Mouse (Mus musculus) CH12.LX (cell line): ENCODE results near the gene Ccdc51. TPM values are rescaled to one million over a fixed set of nuclear protein-coding genes. Genes with fewer than 3 reads are reported as not detected.

Source experiments
- DNase-seq: peaks from one replicate; pipeline ENCODE4 v3.0.0-alpha.2; 2013; ENCODE audit errors: extremely low read depth
- H3K27ac ChIP-seq: 2 replicates; pipeline ENCODE4 v1.5.1; 2012; ENCODE audit warnings: low read depth, mild to moderate bottlenecking, control low read depth, moderate library complexity; ENCODE audit not compliant: insufficient read depth
- H3K27me3 ChIP-seq: replicated peaks from 2 replicates; pipeline ENCODE3; 2012; ENCODE audit warnings: inconsistent platforms
- H3K36me3 ChIP-seq, 2 experiments: replicated peaks in 1 of 2; 2 replicates each; pipeline versions ENCODE3 to v1.6.1; 2012; ENCODE audit warnings: inconsistent platforms in 1 of 2, low read length in 1 of 2, mild to moderate bottlenecking in 1 of 2, mixed read lengths in 1 of 2, moderate library complexity in 1 of 2; ENCODE audit not compliant: control insufficient read depth in 1 of 2, insufficient read depth in 1 of 2
- H3K4me1 ChIP-seq, 2 experiments: 2 replicates each; pipeline ENCODE4 v1.6.1; 2012; ENCODE audit warnings: inconsistent platforms in 1 of 2, moderate library complexity in 1 of 2; ENCODE audit not compliant: insufficient read depth in 2 of 2, control insufficient read depth in 1 of 2
- H3K4me2 ChIP-seq: 2 replicates; pipeline ENCODE4 v1.6.1; 2012; ENCODE audit warnings: low read depth, mild to moderate bottlenecking, control low read depth; ENCODE audit not compliant: poor library complexity, insufficient read depth, severe bottlenecking
- H3K4me3 ChIP-seq, 3 experiments: fragments of 150-350 bp in 1 of 3; sonication (generic) in 1 of 3; replicated peaks in 1 of 3; 2 replicates each; pipeline versions ENCODE3 to v1.5.1; 2011 to 2012; ENCODE audit warnings: low read depth in 2 of 3, low read length in 2 of 3, mild to moderate bottlenecking in 2 of 3, moderate library complexity in 2 of 3, control low read depth in 1 of 3, improper control_type of control experiment in 1 of 3, inconsistent platforms in 1 of 3, mixed read lengths in 1 of 3; ENCODE audit not compliant: poor library complexity in 1 of 3
- H3K79me2 ChIP-seq: replicated peaks from 2 replicates; pipeline ENCODE4 v1.6.1; 2012; ENCODE audit warnings: mild to moderate bottlenecking, moderate library complexity; ENCODE audit not compliant: control insufficient read depth, poor library complexity, insufficient read depth, severe bottlenecking; ENCODE audit errors: extremely low read depth
- H3K9ac ChIP-seq: 2 replicates; pipeline ENCODE4 v1.6.1; 2012; ENCODE audit warnings: low read depth, mild to moderate bottlenecking, control low read depth, moderate library complexity; ENCODE audit not compliant: insufficient read depth
- H3K9me3 ChIP-seq: replicated peaks from 2 replicates; pipeline ENCODE3; 2012; ENCODE audit warnings: low read length, inconsistent platforms, mixed read lengths
- CHD1 ChIP-seq: IDR thresholded peaks from 2 replicates; pipeline ENCODE4 v1.6.1; 2012; ENCODE audit warnings: low read depth, low read length, improper control_type of control experiment, inconsistent platforms
- CHD2 ChIP-seq: IDR thresholded peaks from 2 replicates; pipeline ENCODE4 v1.6.1; 2011; ENCODE audit warnings: low read length, improper control_type of control experiment
- E2F4 ChIP-seq: IDR thresholded peaks from 2 replicates; pipeline ENCODE4 v1.6.1; 2011; ENCODE audit warnings: low read depth, low read length, improper control_type of control experiment; ENCODE audit not compliant: insufficient replicate concordance
- IRF4 ChIP-seq: IDR thresholded peaks from 2 replicates; pipeline ENCODE4 v1.6.1; 2014; ENCODE audit warnings: low read depth, mild to moderate bottlenecking, inconsistent platforms, low read length, improper control_type of control experiment
- KAT2A ChIP-seq: IDR thresholded peaks from 2 replicates; pipeline ENCODE4 v1.6.1; 2012; ENCODE audit warnings: low read length, improper control_type of control experiment, inconsistent platforms; ENCODE audit not compliant: insufficient replicate concordance
- MAZ ChIP-seq: IDR thresholded peaks from 2 replicates; pipeline ENCODE4 v1.6.1; 2012; ENCODE audit warnings: low read depth, mild to moderate bottlenecking, inconsistent platforms, low read length, improper control_type of control experiment, moderate library complexity
- NRF1 ChIP-seq: IDR thresholded peaks from 2 replicates; pipeline ENCODE4 v1.6.1; 2014; ENCODE audit warnings: low read depth, mild to moderate bottlenecking, inconsistent platforms, low read length, improper control_type of control experiment, moderate library complexity
- SMC3 ChIP-seq: IDR thresholded peaks from 2 replicates; pipeline ENCODE4 v1.6.1; 2011; ENCODE audit warnings: low read depth, low read length, improper control_type of control experiment
- ZNF384 ChIP-seq: IDR thresholded peaks from 2 replicates; pipeline ENCODE4 v1.6.1; 2012; ENCODE audit warnings: low read depth, low read length, improper control_type of control experiment, inconsistent platforms
- dilution Hi-C: fragments of 300-500 bp; cut with MboI; formaldehyde crosslinking; loops from 2 replicates; pipeline ENCODE4 v1.14.3; 2020; ENCODE audit warnings: low sequenced_read_pairs; ENCODE audit not compliant: extremely low pct_unique_long_range_greater_than_20kb, extremely low pct_ligation_motif_present
- in situ Hi-C: fragments of 300-500 bp; cut with MboI; formaldehyde crosslinking; loops from 3 replicates; pipeline ENCODE4 v1.14.3; 2019; ENCODE audit warnings: low sequenced_read_pairs, low pct_ligation_motif_present, low pct_unique_long_range_greater_than_20kb, mixed read lengths
- polyA plus RNA-seq: library from polyadenylated mRNA; unstranded; fragments of >175 nt; gene quantifications from 2 replicates; pipeline ENCODE4 v1.2.1, GENCODE M21; 2012; ENCODE audit warnings: low read depth; ENCODE audit not compliant: insufficient read length
- total RNA-seq, 2 experiments: library from RNA; depleted of rRNA; stranded (reverse); fragments of 300-350 nt in 1 of 2; fragments of >200 nt in 1 of 2; gene quantifications; 2 replicates each; pipeline ENCODE4 v1.2.3; 2012 to 2014

Ccdc51 gene
- total and polyA plus RNA-seq, 3 experiments, result 7.6 to 18.2 (median 16.2) TPM

DNA sequence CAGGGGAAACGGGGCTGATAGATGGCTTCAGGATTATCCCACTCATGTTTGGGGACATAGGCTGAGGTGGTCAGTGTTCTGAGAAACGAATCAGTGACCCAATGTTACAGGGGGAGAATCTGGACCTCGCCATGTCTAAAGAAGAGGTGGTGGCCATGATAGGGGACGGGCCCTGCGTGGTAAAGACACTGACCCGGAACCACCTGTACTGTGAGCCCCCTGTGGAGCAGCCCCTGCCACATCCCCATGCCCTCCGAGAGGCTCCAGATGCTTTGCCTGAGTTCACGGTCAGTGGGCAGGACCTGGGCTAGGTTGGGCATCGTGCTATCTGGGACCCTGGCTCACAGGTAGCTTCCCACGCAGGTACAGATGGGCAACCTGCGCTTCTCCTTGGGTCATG, 27.9 kb downstream of the Ccdc51 start:
- H3K27me3 ChIP-seq, result peaks cover 96% of the 10 kb centered on the region
- H3K9me3 ChIP-seq, result no peaks in the 10 kb centered on the region
- no peaks in the 10 kb centered on the region for H3K4me1 ChIP-seq
- dilution Hi-C loops (no loop called here), in situ Hi-C loops (no loop called here)
- H3K79me2 ChIP-seq, result no peaks in the 10 kb centered on the region
- no peak for TF ChIP-seq E2F4
- no peaks in the 10 kb centered on the region for H3K36me3 ChIP-seq
- no peak for DNase-seq
- no peak overlapping the region for H3K9ac ChIP-seq
- H3K4me3 ChIP-seq, result no peak overlapping the region
- H3K4me2 ChIP-seq, result no peak overlapping the region
- H3K27ac ChIP-seq, result no peak overlapping the region

DNA sequence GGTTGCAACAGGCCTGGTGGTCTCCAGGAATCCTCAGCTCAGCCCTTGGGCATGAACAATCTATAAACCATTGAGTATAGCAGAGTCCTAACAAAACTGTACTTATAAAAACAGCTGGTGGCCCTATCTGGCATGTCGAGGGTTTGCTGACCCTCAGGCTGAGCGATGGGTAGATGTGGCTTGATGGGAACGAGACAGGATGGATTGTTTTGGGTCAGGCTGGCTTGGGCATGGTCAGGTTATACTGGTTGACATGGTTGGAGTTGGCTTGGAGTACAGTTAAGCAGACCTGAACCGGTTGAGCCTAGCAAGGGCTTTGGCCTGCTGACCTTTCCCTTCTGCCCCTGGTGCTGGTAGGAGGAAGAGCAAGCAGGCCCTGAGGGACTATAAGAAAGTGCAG, 28.8 kb downstream of the Ccdc51 start:
- Histone ChIP-seq H3K9me3 (no peaks in the 10 kb centered on the region), H3K79me2 (no peaks in the 10 kb centered on the region), H3K9ac (no peak overlapping the region), H3K4me3 (no peak overlapping the region), H3K27ac (no peak overlapping the region), H3K4me1 (no peaks in the 10 kb centered on the region), H3K4me2 (no peak overlapping the region), H3K27me3 (peaks cover 94% of the 10 kb centered on the region), H3K36me3 (no peaks in the 10 kb centered on the region)
- in situ Hi-C loops (no loop called here), dilution Hi-C loops (no loop called here)
- DNase-seq, result no peak
- TF ChIP-seq SMC3 (no peak), ZNF384 (no peak), NRF1 (no peak), KAT2A (no peak), CHD2 (no peak), MAZ (no peak), IRF4 (no peak)

- no peak overlapping the region for H3K4me3 ChIP-seq
- no peaks in the 10 kb centered on the region for H3K9me3 ChIP-seq
- H3K27ac ChIP-seq, result no peak overlapping the region
- TF ChIP-seq CHD2 (no peak), CHD1 (no peak)
- TF ChIP-seq, all 38 proteins: peak for 0
- in situ Hi-C loops (no loop called here), dilution Hi-C loops (no loop called here)
- H3K79me2 ChIP-seq, result no peaks in the 10 kb centered on the region
- H3K36me3 ChIP-seq, result no peaks in the 10 kb centered on the region
- no peak overlapping the region for H3K4me2 ChIP-seq
- no peaks in the 10 kb centered on the region for H3K4me1 ChIP-seq
- DNase-seq, result no peak
- peaks cover 90% of the 10 kb centered on the region for H3K27me3 ChIP-seq
- H3K9ac ChIP-seq, result no peak overlapping the region
These were observed 29.3 kb downstream of the Ccdc51 start for GRCm38 (mm10) chr9:109111591-109111990.
